Mouse (Mus musculus): ENCODE results near the gene Rab11fip3. TPM values are rescaled to one million over a fixed set of nuclear protein-coding genes. Genes with fewer than 3 reads are reported as not detected.

Rab11fip3 gene
- polyA plus RNA-seq, 1 experiment from 2014 or later: 15.8 TPM

DNA sequence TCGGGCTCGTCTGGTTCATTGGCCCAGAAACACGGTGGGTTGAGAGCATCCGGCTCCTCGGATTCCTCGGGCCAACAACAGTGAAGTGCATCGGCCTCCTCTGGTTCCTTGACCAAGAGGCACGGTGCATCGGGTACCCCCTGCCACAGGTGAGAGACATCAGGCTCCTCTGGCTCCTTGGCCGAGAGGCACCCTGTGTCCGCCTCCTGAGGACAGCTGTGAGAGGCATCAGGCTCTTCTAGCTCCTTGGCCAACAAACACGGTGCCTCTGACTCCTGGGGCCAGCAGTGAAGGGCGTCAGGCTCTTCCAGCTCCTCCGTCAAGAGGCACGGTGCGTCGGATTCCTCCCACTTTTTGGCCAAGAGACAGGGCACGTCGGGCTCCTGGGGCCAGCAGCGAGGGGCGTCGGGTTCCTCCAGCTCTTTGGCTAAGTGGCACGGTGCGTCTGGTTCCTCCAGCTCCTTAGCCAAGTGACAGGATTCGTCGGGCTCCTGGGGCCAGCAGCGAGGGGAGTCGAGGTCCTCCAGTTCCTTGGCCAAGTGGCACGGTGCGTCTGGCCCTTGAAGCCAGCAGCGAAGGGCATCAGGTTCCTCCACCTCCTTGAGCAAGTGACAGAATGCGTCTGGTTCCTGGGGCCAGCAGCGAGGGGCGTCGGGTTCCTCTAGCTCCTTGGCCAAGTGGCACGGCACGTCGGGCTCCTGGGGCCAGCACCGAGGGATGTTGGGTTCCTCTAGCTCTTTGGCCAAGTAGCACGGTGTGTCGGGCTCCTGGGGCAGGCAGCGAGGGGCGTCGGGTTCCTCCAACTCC is 1.1 kb downstream of the Rab11fip3 start:
- 1% methylated on average over 44 of the region's 44 CpGs for WGBS
- Histone ChIP-seq H3K4me1 (ENCODE audit: control insufficient read depth, insufficient read depth, low read length) (peaks cover 22% of the 10 kb centered on the region), H3K27ac (replicated peaks; ENCODE audit: low read depth, low read length) (peak overlapping the region; percentile 75; the same call in 1 of the 2 replicates)

DNA sequence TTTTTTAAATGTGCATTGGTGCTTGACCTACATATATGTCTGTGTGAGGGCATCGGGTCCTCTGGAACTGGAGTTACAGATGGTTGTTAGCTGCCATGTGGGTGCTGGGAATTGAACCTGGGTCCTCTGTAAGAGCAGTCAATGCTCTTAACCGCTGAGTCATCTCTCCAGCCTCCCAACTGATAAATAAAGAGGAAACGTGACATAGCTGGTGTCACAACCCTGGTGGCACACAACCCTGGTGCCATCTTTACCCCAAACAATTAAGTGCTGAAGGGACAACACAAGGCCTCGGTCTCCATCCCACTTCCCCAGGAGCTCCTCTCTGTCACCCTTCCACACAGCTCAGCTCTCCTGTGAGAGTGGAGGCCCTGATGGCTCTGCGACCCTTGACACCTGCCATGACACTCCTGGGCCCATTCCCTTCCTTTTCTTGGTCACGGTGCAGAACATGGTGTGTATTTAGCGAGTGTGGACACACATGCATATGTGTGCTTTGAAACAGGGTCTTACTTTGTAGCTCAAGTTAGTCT is 2.8 kb downstream of the Rab11fip3 start:
- 92% methylated on average over 7 of the region's 7 CpGs for WGBS

More for the DNA sequence above, 1.1 kb downstream of the Rab11fip3 start:
- ATAC-seq (ENCODE audit: low read depth) (no peak; the same call in 1 of the 2 replicates), DNase-seq (ENCODE audit: low spot score) (no peak)
- H3K4me2 ChIP-seq (ENCODE audit: low read depth, low read length): peak overlapping the region; percentile 94
- no peaks in the 10 kb centered on the region for H3K9me3 ChIP-seq (ENCODE audit: control insufficient read depth, low read length)
- H3K36me3 ChIP-seq (ENCODE audit: control insufficient read depth, insufficient read depth, low read length): peaks cover 19% of the 10 kb centered on the region; the same call in 1 of the 2 replicates
- H3K4me3 ChIP-seq (ENCODE audit: low read depth, low read length): peak overlapping the region; percentile 87
- H3K27me3 ChIP-seq (replicated peaks; ENCODE audit: control insufficient read depth, insufficient read depth, low read length): no peaks in the 10 kb centered on the region
- H3K9ac ChIP-seq (ENCODE audit: low read depth, low read length): peak overlapping the region; percentile 84

DNA sequence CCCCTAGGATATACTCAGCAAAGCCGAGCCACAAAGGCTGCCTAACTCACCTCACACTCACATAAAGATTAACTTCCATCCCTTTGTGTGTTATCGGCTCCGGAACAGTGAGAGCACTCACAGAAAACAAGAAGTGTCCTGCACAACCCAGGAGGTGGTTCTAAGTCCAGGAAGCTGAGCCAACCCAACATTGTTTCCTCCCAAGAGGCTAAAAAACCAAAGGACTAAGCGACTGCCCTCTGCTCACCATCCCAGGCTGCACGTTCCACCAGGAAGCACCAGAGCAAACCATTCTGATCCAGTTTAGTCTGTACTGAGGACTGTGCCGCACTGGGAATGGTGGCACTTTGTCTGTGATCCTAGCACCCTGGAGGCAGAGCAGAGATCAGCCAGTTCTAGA is 4.4 kb downstream of the Rab11fip3 start:
- DNase-seq (ENCODE audit: low spot score): no peak
- Histone ChIP-seq H3K4me3 (ENCODE audit: low read depth, low read length) (no peak overlapping the region), H3K27me3 (replicated peaks; ENCODE audit: control insufficient read depth, insufficient read depth, low read length) (no peaks in the 10 kb centered on the region), H3K36me3 (ENCODE audit: control insufficient read depth, insufficient read depth, low read length) (peaks cover 19% of the 10 kb centered on the region; the same call in 1 of the 2 replicates), H3K27ac (replicated peaks; ENCODE audit: low read depth, low read length) (no peak overlapping the region), H3K9ac (ENCODE audit: low read depth, low read length) (0 out of 2 replicates have a peak overlapping the region, but pooled peaks have one; percentile 10), H3K4me2 (ENCODE audit: low read depth, low read length) (no peak overlapping the region), H3K4me1 (ENCODE audit: control insufficient read depth, insufficient read depth, low read length) (peaks cover 20% of the 10 kb centered on the region), H3K9me3 (ENCODE audit: control insufficient read depth, low read length) (no peaks in the 10 kb centered on the region)
- 73% methylated on average over 6 of the region's 6 CpGs for WGBS
- ATAC-seq (ENCODE audit: low read depth): no peak

More for the DNA sequence above, 2.8 kb downstream of the Rab11fip3 start:
- no peak overlapping the region for H3K9ac ChIP-seq (ENCODE audit: low read depth, low read length)
- peak overlapping the region; percentile 87 for H3K4me3 ChIP-seq (ENCODE audit: low read depth, low read length)
- H3K36me3 ChIP-seq (ENCODE audit: control insufficient read depth, insufficient read depth, low read length): peaks cover 19% of the 10 kb centered on the region; the same call in 1 of the 2 replicates
- no peak overlapping the region for H3K27ac ChIP-seq (replicated peaks; ENCODE audit: low read depth, low read length)
- H3K4me2 ChIP-seq (ENCODE audit: low read depth, low read length): peak overlapping the region; percentile 94
- H3K9me3 ChIP-seq (ENCODE audit: control insufficient read depth, low read length): no peaks in the 10 kb centered on the region
- peaks cover 22% of the 10 kb centered on the region for H3K4me1 ChIP-seq (ENCODE audit: control insufficient read depth, insufficient read depth, low read length)
- ATAC-seq (ENCODE audit: low read depth) (no peak), DNase-seq (ENCODE audit: low spot score) (no peak)
- no peaks in the 10 kb centered on the region for H3K27me3 ChIP-seq (replicated peaks; ENCODE audit: control insufficient read depth, insufficient read depth, low read length)

DNA sequence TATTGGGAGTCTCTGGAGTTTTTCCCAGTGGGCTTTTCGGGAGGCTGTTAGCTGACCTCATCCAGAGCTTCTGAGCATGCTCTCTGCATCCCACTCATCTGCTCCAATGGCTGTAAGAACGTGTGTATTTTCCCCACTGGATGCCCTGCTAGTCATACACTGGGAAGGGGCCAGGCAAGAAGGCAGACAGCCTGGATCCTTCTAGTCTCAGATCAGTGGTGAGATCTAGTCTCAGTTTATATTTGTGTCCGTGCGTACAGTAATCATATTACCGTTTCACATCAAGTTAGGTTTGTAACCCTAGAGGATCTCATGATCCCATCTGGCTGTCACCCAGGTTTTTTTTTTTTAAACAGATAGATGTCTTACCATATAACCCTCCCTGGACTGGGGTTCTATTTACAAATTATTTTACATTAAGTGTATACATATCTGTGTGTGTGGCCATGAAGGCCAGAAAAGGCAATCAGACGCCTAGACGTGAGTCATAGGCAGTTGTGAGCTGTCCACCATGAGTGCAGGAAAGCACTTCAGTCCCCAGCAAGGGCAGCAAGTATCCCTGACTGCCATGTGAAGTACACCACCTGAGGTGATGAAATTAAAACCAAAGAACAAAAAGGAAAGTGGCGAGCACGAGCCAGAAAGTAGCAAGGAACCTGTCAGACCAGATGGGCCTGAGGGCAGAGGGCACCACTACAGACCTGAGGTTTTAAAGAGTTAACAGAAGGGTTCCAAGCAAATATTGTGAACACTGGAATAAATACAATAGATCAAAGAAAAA is 11.4 kb downstream of the Rab11fip3 start:
- Histone ChIP-seq H3K27ac (replicated peaks; ENCODE audit: low read depth, low read length) (no peak overlapping the region), H3K36me3 (ENCODE audit: control insufficient read depth, insufficient read depth, low read length) (peaks cover 37% of the 10 kb centered on the region), H3K9ac (ENCODE audit: low read depth, low read length) (no peak overlapping the region), H3K27me3 (replicated peaks; ENCODE audit: control insufficient read depth, insufficient read depth, low read length) (no peaks in the 10 kb centered on the region), H3K4me2 (ENCODE audit: low read depth, low read length) (no peak overlapping the region), H3K4me3 (ENCODE audit: low read depth, low read length) (no peak overlapping the region), H3K9me3 (ENCODE audit: control insufficient read depth, low read length) (no peaks in the 10 kb centered on the region), H3K4me1 (ENCODE audit: control insufficient read depth, insufficient read depth, low read length) (no peaks in the 10 kb centered on the region)
- DNase-seq (ENCODE audit: low spot score) (no peak), ATAC-seq (ENCODE audit: low read depth) (no peak)
- WGBS: 66% methylated on average over 9 of the region's 9 CpGs

DNA sequence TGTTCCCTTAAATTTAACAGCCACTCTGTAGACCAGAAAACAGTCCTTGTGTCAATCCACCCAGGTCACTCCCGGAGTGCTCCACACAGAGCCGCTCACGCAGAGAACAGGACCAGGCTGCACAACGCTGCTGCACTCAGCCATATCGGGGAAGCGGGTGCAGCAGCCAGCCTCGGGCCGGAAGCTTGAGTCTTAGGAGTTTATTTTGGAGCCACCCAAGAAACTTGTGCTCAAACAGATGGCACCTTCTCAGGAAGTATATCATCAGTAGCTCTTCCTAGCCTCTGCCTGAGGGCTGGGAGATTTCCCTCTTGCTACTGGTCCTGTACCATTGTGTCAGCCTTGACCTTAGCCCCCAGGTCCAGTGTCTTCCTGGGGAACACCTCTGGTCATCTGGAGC is 12.1 kb downstream of the Rab11fip3 start:
- Histone ChIP-seq H3K4me3 (ENCODE audit: low read depth, low read length) (no peak overlapping the region), H3K27ac (replicated peaks; ENCODE audit: low read depth, low read length) (no peak overlapping the region), H3K9ac (ENCODE audit: low read depth, low read length) (no peak overlapping the region), H3K36me3 (ENCODE audit: control insufficient read depth, insufficient read depth, low read length) (peaks cover 40% of the 10 kb centered on the region), H3K4me1 (ENCODE audit: control insufficient read depth, insufficient read depth, low read length) (no peaks in the 10 kb centered on the region), H3K27me3 (replicated peaks; ENCODE audit: control insufficient read depth, insufficient read depth, low read length) (no peaks in the 10 kb centered on the region), H3K9me3 (ENCODE audit: control insufficient read depth, low read length) (no peaks in the 10 kb centered on the region), H3K4me2 (ENCODE audit: low read depth, low read length) (no peak overlapping the region)
- WGBS: 92% methylated on average over 5 of the region's 8 CpGs
- DNase-seq (ENCODE audit: low spot score): no peak
- no peak for ATAC-seq (ENCODE audit: low read depth)

DNA sequence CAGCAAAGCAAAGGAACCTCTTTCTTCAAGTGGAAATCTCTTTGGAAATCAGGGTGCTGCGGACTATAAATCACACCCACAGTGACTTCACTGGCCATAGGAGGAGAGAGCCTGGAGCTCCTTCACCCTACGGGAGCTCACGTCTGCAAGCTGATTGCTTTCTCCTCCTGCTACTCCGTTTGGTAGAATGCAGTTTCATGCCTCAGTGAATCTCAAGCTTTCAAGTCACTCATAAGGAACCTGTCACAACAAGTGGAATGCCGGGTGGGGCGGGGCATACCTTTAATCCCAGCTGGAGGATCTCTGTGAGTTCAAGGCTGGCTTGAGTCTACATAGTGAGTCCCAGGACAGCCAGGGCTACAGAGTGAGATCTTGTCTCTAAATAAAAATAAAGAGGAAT is 14.2 kb downstream of the Rab11fip3 start:
- H3K36me3 ChIP-seq (ENCODE audit: control insufficient read depth, insufficient read depth, low read length): peaks cover 44% of the 10 kb centered on the region
- H3K27me3 ChIP-seq (replicated peaks; ENCODE audit: control insufficient read depth, insufficient read depth, low read length): no peaks in the 10 kb centered on the region
- H3K9me3 ChIP-seq (ENCODE audit: control insufficient read depth, low read length): no peaks in the 10 kb centered on the region
- H3K27ac ChIP-seq (replicated peaks; ENCODE audit: low read depth, low read length): no peak overlapping the region
- DNase-seq (ENCODE audit: low spot score) (peak; percentile 26), ATAC-seq (ENCODE audit: low read depth) (no peak)
- no peaks in the 10 kb centered on the region for H3K4me1 ChIP-seq (ENCODE audit: control insufficient read depth, insufficient read depth, low read length)
- WGBS: 64% methylated on average over 6 of the region's 6 CpGs
- no peak overlapping the region for H3K9ac ChIP-seq (ENCODE audit: low read depth, low read length)
- no peak overlapping the region for H3K4me2 ChIP-seq (ENCODE audit: low read depth, low read length)
- no peak overlapping the region for H3K4me3 ChIP-seq (ENCODE audit: low read depth, low read length)

DNA sequence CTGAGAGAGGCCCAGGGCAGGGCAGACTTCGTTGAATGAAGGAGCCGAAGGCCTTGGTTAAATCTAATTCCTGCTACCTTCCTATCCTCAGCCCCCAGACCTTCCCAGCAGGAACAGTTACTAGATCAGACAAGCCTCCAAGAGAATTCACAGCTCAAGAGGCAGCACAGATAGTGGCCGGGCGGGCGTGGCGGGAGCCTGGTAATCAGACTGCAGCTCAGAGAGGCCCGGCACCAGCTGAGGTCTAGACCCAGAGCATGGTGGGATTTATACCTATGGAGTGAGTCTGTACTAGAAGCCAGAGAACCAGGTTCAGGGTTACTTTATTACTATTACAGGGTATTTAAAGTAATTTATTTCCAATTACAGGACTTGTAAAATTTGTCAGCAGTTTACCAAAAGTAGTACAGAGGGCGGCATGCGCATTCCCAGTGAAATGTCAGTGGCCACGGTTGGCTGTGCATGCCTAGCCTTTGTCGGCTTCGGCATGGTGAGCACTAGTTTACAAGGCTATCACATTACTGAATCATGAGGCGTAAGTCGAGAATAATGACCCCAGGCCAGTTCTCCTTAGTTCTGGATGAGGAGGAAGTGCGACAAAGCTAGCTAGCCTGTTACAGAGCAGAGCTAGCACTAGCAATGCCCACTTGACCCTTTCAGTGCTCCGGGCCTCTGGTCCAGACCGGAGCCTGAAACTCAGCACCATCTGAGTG is 15.1 kb downstream of the Rab11fip3 start:
- no peaks in the 10 kb centered on the region for H3K4me1 ChIP-seq (ENCODE audit: control insufficient read depth, insufficient read depth, low read length)
- no peak for ATAC-seq (ENCODE audit: low read depth)
- H3K9ac ChIP-seq (ENCODE audit: low read depth, low read length): no peak overlapping the region
- no peak overlapping the region for H3K4me2 ChIP-seq (ENCODE audit: low read depth, low read length)
- DNase-seq (ENCODE audit: low spot score): peak; percentile 30
- H3K4me3 ChIP-seq (ENCODE audit: low read depth, low read length): no peak overlapping the region
- H3K36me3 ChIP-seq (ENCODE audit: control insufficient read depth, insufficient read depth, low read length): peaks cover 40% of the 10 kb centered on the region
- WGBS: 51% methylated on average over 17 of the region's 17 CpGs
- no peak overlapping the region; the same call in 1 of the 2 replicates for H3K27ac ChIP-seq (replicated peaks; ENCODE audit: low read depth, low read length)
- H3K9me3 ChIP-seq (ENCODE audit: control insufficient read depth, low read length): no peaks in the 10 kb centered on the region
- H3K27me3 ChIP-seq (replicated peaks; ENCODE audit: control insufficient read depth, insufficient read depth, low read length): no peaks in the 10 kb centered on the region

DNA sequence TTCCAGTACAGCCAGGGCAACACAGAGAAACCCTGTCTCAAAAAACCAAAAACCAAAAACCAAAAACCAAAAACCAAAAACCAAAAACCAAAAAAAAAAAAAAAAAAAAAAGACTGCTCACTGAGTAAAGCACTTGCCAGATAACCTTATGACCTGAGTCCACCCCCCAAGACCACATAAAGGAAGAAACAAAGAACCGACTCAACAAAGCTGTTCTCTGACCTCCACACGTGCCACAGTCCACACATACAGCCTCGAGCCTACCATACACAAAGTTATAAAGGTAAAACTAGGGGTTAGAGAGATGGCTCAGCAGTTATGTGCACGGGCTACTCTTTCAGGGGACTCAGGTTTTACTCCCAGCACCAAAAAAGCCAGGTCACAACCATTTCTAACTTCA is 16.6 kb downstream of the Rab11fip3 start:
- no peak overlapping the region for H3K27ac ChIP-seq (replicated peaks; ENCODE audit: low read depth, low read length)
- ATAC-seq (ENCODE audit: low read depth): no peak
- H3K4me3 ChIP-seq (ENCODE audit: low read depth, low read length): no peak overlapping the region
- no peaks in the 10 kb centered on the region for H3K4me1 ChIP-seq (ENCODE audit: control insufficient read depth, insufficient read depth, low read length)
- 93% methylated on average over 4 of the region's 4 CpGs for WGBS
- H3K36me3 ChIP-seq (ENCODE audit: control insufficient read depth, insufficient read depth, low read length): peaks cover 28% of the 10 kb centered on the region
- no peaks in the 10 kb centered on the region for H3K27me3 ChIP-seq (replicated peaks; ENCODE audit: control insufficient read depth, insufficient read depth, low read length)
- H3K9me3 ChIP-seq (ENCODE audit: control insufficient read depth, low read length): no peaks in the 10 kb centered on the region
- no peak for DNase-seq (ENCODE audit: low spot score)
- no peak overlapping the region for H3K4me2 ChIP-seq (ENCODE audit: low read depth, low read length)
- no peak overlapping the region for H3K9ac ChIP-seq (ENCODE audit: low read depth, low read length)

Data from embryonic facial prominence, embryonic 14.5 days (tissue).